Mouse (Mus musculus) brain, embryonic 14.5 days (tissue): ENCODE measurements around the gene Gstp2. TPM values are rescaled to one million over a fixed set of nuclear protein-coding genes. Genes with fewer than 3 reads are reported as not detected.
A peak's percentile ranks its signal among the peaks of the same experiment; 100 is the strongest.

Source experiments
- DNase-seq: peaks from one replicate; pipeline ENCODE4 v3.0.0-alpha.2; 2011; ENCODE audit warnings: low read depth
- CTCF ChIP-seq: fragments of 200-500 bp; IDR thresholded peaks from 2 replicates; pipeline ENCODE4 v1.5.1; 2012; ENCODE audit warnings: inconsistent platforms, mild to moderate bottlenecking, moderate library complexity, borderline replicate concordance; ENCODE audit not compliant: insufficient read depth, insufficient read length; ENCODE audit errors: extremely low read depth
- POLR2A ChIP-seq: fragments of 200-500 bp; IDR thresholded peaks from 2 replicates; pipeline ENCODE4 v1.6.1; 2012; ENCODE audit warnings: mild to moderate bottlenecking, inconsistent platforms, borderline replicate concordance; ENCODE audit not compliant: poor library complexity, insufficient read depth, insufficient read length, severe bottlenecking; ENCODE audit errors: extremely low read depth
- polyA plus RNA-seq: library from polyadenylated mRNA; depleted of rRNA; stranded (reverse); fragments of >200 nt; gene quantifications from 2 replicates; pipeline ENCODE4 v1.2.3, GENCODE M21; 2012; rRNA removed

Gstp2 gene
- 2.9 and 9.0 TPM in 2 replicates for polyA plus RNA-seq

GRCm38 (mm10) chr19:4045966-4046865 is at the start of gene Gstp2:
Gstp2 (minus strand) TSS chr19:4046023.
- TF ChIP-seq POLR2A (no peak), CTCF (peak; percentile 19; the same call in 1 of the 2 replicates)
- peak; percentile 84 for DNase-seq

DNA sequence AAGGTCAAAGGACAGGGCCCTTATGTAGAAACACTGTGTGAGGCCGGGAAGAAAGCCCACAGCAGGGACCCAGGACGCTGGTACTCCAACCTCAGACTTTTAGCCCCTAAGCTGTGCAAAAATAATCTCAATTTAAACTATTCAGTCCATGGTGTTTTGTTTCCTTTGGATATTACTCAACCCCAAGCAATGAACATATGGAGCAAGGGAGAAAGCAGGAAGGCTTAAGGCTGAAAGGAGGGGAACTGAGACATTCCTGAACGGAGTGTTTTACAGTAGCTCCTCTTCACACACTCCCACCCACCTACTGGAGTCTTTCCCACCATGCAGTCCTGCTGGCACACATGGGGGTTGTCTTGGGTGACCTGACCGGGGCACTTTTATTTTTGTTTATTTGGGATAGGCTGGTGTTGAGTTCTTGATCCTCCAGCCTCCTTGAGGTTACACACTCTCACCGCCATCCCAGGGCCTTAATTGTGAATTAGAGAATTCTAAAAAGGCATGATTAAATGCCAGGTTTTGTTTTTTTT is 49.0 kb upstream of the Gstp2 start:
- DNase-seq: no peak
- TF ChIP-seq CTCF (no peak), POLR2A (no peak)

- DNase-seq: no peak
- no peak for TF ChIP-seq POLR2A
- no peak for TF ChIP-seq CTCF
Observed at GRCm38 (mm10) chr19:4094348-4094747, 48.5 kb upstream of the Gstp2 start.

GRCm38 (mm10) chr19:4093772-4094171 is 47.9 kb upstream of the Gstp2 start:
- TF ChIP-seq POLR2A (no peak), CTCF (no peak)
- DNase-seq: no peak

DNA sequence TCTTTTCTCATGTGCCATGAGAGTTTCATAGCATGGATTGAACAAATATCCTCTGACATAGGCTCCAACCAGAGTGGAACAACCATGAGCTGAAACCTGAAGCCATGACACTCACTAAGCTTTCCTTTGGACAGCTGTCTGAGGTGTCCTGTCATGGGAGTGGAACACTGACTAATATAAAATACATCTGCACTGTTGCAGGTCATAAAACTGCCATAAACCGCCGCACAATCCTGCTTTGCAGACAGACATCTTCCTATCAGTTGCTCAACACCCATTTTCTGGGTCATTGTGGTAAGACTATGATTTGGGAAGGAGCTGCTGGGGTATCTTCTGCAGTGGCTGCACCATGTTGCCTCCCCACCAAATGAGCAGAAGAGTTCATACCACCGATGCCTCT is 46.9 kb upstream of the Gstp2 start:
- TF ChIP-seq CTCF (no peak), POLR2A (no peak)
- DNase-seq: no peak

GRCm38 (mm10) chr19:4091383-4091782 is 45.6 kb upstream of the Gstp2 start:
- TF ChIP-seq CTCF: no peak
- no peak for TF ChIP-seq POLR2A
- DNase-seq: no peak

- no peak for DNase-seq
- no peak for TF ChIP-seq CTCF
- TF ChIP-seq POLR2A: no peak
Observed at GRCm38 (mm10) chr19:4090446-4090845, 44.6 kb upstream of the Gstp2 start.

DNA sequence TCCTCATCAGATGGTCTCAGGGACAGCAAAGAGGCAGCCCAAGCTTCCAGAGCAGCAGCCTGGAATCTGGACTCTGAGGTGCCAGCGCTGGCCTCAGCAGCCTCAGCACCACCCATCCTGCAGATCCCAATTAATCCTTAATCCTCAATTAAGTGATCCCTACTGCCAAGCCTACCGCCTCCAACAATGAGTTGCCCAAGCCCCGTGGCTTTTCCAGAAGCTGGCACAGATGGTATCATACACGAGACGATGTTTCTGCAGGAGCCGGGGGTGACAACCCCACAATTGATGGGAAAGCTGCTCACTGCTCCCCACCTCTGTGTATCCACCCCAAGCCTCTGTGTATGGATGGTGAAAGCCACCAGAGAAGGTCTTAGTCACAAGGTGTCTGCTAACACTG is 43.3 kb upstream of the Gstp2 start:
- DNase-seq: peak; percentile 41
- no peak for TF ChIP-seq POLR2A
- no peak for TF ChIP-seq CTCF

DNA sequence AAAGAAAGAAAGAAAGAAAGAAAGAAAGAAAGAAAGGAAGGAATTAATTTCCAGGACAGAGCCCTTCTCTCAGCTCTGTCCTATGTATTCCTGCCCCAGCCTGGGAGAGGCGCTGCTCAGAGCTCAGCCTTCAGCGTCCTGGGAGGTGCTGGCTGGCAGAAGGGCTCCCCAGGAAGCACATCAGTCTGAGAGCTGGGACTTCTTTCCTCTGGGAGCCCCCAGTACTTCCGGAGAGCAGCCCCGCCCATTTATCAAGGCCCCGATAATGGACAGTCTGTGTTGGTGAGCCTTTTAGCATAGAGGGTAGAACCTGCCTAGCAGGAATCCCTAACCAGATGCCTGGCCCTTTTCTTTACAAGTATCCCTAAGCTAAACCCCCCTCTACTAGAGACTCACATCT is 42.3 kb upstream of the Gstp2 start:
- no peak for DNase-seq
- TF ChIP-seq CTCF (no peak), POLR2A (no peak)

DNA sequence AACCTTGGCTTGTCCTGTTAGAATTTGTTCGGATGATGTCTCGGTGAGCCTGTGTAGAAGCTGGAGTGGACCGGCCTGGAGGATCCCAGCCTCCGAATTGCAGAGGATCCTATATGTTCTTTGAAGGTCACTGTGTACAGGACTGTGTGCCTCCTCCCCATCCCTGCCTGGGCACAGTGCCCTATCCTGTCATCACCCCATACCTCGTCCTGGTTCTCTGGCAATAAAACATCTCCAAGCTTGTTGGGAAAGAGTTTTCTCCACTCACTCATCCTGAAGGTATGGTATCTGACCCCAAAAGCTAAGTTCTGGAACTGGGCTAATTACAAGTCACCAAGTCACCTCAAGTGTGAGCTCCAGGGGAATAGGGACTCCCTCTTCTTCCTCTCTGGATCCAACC is 41.3 kb upstream of the Gstp2 start:
- DNase-seq: no peak
- TF ChIP-seq CTCF (no peak), POLR2A (no peak)

- TF ChIP-seq CTCF: no peak
- TF ChIP-seq POLR2A: no peak
- no peak for DNase-seq
Observed at GRCm38 (mm10) chr19:4086156-4086555, 40.3 kb upstream of the Gstp2 start.

DNA sequence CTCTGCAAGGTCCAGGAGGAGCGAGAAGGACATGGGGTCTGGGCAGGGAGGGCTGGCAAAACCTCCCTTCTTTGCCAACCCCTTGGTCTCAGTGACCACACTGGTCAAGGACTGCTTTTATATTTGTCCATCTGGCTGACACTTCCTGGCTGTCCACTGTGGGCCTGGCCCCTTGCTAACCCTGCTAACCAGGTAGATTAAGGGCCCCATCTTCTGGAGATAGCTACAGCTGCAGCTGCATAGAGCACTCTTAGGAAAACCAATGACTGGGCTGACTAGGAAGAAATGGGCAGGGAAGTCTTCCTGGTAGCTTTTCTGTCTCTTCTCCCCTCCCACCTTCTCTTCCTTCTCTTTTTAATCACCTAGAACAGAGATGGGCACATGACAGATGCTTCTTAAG is 39.2 kb upstream of the Gstp2 start:
- no peak for TF ChIP-seq POLR2A
- no peak for TF ChIP-seq CTCF
- DNase-seq: no peak
